Mouse (Mus musculus): ENCODE data around the gene Arnt2.

Gene Arnt2

DNA sequence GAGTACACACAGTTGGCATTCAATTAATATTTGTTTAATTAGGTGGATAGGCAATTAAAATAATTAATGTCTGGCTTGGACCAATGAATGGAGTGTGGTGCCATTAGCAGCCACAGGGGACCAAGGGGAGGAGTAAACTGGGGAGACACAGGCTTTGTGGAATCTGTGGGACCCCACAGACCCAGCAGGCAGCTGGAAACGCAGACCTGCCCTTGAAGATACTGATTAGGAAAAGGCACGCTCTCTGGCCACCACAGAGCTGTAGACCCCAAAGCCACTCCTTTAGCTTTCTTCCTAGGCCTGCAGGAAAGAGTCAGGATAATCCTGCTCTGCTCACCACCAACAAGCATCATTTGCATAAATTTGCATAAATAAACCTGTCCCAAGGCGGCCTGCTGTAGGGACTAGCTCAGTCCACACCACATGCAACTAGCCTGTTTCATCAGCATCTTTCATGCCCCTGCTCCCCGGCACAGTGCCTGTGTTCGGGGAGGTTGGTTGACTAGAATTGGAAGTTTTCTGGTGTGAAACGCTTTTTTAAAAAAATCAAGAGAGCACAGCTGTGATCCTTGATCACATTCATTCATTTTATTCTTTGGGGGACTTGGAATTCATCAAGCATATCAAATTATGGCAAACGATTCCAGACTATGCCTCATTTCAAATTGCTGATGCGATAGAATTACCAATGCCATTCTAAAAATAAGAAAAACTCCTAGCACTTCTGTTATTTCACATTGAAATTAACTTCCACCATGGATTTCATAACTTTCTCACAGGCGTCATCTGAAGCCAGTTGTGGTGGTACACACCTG, 8.1 kb downstream of the Arnt2 start:
- DNase-seq (ENCODE audit: low spot score in 2 of 2): no peak

DNA sequence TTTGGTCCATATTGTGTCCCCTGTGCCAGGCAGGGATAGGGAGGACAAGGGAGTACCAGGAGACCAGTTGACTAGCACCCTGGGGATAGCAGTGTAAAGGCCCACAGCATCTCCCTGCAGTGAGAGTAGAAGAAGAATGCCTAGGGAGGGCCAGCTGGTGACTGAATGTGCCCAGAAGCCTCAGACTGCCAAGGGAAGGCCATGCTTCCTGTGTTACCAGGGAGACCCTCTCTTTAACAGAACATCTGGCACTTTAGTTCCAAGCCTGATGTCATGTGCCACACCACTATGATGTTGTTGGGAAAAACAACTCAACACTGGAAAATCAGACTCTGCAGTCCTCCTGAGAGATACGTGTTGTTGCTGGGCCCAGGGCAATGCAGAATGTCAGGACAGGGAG, 12.7 kb downstream of the Arnt2 start:
- no peak for DNase-seq (ENCODE audit: low spot score in 2 of 2)

DNA sequence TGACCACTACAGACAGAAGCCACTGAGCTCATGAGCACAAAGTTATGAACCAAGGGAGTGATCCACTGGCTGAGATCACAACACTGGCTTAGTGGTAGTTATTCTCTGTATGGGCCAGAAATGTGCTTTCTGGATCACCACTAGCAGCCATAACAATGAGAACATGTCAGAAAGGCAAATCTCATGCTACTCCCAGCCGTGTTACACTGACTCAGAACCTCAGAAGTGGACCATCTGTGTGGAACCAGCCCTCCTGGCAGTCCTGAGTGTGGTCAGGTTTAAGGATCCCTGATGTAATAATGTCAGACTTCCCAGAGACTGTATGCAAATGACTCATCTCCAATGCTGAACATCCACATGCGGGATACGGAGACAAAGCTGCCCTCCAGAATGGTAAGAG, 13.4 kb downstream of the Arnt2 start:
- DNase-seq (ENCODE audit: low spot score in 2 of 2): no peak

DNA sequence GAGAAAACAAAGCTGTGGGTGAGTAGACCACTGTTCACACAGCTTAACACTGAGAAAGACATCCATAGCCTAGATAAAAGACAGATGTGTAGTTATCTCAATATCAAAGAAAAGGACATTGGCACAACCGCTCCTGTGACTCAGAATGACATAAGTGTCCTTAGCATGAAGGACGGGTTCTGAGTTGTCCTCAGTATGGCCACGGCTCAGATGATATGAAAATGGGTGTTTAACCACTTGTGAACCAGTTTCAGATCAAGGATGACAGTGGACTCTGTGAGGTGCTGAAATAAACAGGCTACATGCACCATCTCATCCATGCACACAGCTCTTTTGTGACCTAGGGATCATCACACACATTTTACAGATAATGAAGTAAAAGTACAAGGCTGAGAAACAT, 22.1 kb downstream of the Arnt2 start:
- no peak for DNase-seq (ENCODE audit: low spot score in 2 of 2)

DNA sequence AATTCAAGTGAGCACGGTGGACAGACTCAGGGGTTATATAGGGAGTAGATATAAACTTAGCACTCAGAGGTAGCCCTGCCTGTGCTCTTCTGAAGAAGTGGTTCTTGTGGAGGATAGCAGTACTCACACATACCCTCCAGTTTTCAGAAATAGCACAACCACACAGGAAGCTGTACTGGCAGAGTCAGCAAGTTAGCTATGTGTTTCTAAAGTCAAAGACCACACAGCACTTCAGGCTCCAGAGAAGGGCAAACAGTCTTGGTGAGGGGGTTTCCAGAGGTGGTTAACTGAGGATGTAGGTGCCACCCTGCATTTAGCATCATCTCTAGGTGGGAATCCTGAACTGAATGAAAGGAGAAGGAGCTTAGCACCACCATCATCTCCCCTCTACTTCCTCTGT, 23.5 kb downstream of the Arnt2 start:
- DNase-seq (ENCODE audit: low spot score in 2 of 2): peak; percentile 22 to 52

DNA sequence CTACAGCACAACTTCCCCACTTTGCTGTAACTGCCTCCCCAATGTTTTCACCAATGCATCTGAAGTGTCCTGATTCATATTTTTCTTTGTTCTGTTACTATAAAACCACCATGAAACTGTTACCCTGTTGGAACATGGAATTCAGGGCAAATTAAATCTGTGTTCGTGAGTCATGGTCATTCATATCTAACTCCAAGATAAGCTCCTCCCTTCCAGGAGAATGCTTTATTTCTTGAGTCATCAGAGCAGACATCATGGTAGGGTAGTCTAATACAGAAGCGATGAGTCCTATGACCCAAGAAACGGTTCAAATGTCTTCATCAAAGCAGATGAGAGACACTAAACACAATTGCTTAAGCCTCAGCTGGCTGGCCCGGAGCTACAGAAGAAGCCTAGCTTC, 25.2 kb downstream of the Arnt2 start:
- DNase-seq (ENCODE audit: low spot score in 2 of 2): no peak

DNA sequence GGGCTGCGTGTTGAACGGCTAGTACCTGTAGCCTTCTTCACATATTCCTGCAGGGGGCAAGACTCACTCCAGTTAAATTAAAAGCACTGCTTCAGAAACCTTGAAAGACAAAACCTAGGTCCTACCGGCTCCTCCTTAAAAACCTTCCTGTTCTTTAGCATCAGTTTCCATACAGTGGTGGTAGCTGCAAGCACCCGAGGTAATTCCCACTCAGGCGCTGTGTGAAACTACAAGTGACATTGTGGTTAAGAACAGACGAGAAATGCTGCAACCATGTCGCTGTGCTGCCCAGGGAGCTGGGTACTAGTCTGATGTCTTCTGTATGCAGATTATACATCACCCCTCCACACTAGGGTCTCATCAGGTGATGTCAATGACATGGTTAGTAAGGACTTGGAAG, 25.9 kb downstream of the Arnt2 start:
- DNase-seq (ENCODE audit: low spot score in 2 of 2): no peak

DNA sequence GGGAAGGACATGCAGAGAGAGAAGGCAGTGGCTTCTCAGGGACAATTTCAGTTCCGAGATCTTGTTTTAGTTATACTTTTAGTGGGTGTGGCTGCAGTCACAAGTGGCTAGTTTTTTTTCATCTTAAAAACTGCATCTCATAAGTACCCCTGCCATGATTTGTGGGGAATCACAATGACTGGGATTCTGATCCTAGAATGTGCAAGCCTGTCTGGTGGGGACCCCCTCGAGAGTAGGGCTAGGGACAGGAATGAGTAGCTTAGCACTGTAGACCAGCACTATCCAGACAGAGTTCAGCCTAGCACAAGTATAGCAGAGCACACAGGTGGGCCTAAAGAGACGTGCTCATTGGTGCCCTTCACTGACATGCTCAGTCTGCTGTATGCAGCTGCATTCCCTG, 27.6 kb downstream of the Arnt2 start:
- no peak for DNase-seq (ENCODE audit: low spot score in 2 of 2)

DNA sequence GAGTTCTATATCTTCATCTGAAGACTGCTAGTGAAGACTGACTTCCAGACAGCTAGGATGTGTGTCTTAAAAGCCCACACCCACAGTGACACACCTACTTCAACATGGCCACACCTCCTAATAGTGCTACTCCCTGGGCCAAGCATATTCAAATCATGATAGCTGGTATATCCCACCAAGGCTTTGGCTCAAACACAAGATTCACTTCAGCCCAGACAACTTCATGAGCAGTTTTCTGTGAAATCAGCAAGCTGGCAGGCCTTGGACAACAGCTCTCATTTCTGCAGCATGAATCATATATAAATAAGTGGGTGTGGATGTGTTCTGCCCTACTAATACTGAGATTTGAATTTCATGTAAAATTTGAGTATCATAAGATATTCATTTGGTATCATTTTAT, 29.2 kb downstream of the Arnt2 start:
- DNase-seq (ENCODE audit: low spot score in 2 of 2): no peak

DNA sequence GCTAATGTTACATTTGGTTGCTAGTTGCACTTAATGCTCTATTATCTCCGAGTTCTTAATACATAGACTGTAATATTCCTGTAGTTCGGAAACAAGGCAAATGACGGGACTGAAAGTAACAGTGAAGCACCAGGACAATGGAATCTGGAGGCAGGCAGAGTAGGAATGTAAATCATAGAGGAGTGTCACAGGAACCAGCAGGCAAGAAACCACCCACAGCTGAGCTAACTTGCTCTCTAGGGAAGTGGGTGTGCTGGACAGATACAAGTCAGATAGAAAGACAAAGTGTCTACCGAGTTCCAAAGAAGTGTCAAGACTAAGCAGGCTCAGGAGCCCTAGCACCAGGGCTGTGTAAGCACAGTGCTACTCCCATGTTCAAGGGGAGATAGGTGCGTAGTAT, 32.6 kb downstream of the Arnt2 start:
- no peak for DNase-seq (ENCODE audit: low spot score in 2 of 2)

DNA sequence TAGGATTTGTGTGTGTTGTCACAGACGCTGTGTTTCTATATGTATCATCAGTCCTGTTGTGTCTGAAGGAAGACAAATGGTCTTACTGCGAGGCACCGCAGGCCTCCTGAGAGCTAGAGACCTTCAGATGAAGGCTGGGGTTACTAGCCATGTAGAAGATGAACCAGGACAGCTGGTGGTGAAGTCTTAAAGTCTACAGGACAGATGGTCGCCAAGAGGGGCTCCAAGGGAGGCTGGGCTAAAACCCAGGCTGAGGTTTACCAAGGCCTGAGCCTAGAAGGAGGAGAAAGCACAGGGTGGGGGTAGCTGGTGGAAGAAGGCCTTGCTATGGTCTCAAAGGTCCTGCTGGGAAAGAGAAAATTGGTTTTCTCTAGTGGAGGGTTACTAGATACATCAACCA, 36.3 kb downstream of the Arnt2 start:
- no peak for DNase-seq (ENCODE audit: low spot score in 2 of 2)

DNA sequence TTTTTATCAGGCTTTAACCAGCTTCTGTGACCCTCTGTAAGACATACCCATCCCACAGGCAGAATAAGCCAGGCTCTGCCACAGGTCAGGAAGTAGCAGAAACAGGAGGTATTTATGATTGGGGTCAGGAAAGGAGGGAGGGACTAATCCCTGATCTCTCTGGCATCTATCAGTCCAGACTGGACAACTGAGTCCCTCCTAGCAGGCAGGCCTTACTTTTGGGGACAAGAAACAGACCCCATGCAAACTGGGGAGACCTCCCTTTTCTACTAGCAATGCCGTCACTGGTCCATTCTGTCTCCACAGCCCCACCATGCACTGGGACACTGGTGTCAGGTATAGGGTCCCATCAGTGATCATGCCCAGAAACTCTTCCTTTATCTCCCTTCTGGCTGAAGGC, 37.1 kb downstream of the Arnt2 start:
- no peak for DNase-seq (ENCODE audit: low spot score in 2 of 2)

DNA sequence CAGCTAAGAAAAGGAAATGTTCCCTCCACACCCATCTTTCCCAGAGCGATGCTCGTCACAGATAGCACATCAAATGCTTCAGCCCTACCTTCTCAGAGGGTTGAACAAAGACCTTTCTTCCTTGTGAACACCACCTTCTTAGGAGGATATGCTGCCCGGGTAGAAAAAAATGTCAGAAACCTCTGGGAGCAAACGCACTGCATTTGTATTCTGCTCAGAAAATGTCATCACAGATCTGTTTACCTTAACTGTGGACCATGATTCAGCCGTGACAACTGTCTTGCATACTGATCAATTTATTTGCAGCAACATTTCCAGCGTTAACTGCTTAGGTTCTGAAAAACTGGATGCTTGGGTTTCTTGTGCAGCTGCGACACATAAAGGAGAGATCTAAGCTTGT, 37.7 kb downstream of the Arnt2 start:
- no peak for DNase-seq (ENCODE audit: low spot score in 2 of 2)

DNA sequence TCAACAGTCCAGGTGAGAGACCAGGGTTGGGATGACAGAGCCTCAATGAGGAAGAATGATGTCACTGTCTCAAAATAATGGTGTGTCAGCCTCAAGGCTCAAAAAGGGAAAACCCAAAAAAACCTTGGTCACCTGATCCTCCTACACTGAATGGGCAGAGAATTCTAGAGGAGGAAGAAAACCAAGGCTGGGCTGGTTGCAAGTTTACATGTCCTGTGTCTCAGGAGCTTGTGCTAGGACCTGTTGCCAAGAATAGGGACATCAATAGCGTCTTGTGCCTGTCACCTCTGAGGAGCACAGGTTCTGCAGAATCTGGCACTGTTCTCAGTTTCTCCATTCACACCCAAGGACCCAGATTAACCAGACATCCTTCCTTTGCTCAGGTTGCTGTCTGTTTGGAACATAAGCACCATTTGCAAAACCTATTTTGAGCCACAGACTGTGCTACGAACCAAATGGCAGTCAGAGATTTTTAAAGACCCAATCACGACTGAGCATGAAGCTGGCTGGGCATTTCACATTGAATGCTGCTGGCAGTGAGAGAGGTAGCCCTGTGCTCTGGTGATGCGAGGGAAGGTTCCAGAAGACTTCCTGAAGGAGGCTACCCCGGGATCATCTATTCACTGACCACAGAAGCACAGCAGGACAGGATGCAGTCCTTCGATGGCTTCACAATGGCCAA, 38.9 kb downstream of the Arnt2 start:
- DNase-seq (ENCODE audit: low spot score in 2 of 2): no peak

DNA sequence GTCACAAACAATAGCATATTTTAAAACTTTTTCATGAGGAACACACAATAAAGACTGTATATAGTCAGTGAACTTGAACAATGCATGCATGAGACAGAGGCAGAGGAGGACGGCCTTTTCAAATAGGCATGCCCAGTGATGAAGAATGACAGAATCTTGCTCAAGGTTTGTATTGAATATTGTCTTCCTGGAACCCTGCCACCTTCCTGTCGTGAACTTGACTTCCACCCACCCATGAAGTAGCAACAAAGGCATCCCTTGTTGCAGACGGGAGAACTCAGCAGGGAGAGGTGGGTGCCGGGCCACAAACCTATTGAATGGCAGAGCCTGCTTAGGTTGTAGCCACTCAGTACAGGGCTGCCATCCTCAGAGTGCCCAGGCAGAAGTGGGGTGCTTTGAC, 43.7 kb downstream of the Arnt2 start:
- no peak for DNase-seq (ENCODE audit: low spot score in 2 of 2)

DNA sequence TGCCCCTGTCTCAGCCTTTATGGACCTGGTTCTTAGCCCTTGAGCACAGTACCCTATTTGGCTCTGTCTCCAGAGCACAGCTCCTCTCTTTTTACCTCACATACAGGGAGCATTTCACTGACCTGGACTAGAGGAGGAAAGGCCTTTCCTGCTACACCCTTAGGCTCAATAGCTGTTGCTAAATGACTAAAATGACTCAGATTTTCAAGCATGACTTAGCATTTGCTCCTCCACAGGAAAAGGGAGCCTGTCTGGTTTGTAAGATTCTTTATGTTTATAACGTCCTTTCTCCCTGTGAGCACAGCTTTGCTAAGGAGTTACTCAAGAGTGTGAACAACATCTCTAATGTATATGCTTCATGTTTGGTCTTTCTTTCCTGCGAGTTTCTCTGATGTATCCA, 47.3 kb downstream of the Arnt2 start:
- DNase-seq (ENCODE audit: low spot score in 2 of 2): no peak

DNA sequence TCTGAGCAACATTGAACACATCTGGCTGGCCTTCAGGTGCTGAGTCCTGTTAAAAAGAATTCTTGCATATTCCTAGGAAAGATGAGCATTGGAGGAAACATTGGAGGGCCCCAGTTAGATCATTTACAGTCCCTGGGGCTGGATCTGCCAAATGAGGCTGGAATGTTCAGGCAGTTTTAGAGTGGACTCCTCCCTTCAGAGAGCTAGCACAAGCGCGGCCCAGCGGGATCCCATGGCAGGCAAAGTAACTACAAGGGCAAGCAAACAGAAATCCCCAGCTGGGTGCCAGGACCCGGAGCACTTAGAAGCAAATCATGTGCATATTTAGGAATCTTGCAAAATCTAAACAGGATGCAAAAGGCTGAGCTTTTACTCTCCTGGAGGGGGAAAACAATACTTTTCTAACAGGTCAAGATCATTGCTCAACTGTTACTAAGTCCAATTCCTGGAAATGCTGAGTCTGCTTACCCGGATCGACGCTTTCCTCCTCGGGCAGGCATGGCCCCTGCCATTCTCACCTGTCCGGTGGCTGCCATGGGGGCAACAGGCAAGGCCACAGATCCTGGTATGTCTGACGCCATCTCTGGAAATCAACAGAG, 48.8 kb downstream of the Arnt2 start:
- no peak for DNase-seq (ENCODE audit: low spot score in 2 of 2)

DNA sequence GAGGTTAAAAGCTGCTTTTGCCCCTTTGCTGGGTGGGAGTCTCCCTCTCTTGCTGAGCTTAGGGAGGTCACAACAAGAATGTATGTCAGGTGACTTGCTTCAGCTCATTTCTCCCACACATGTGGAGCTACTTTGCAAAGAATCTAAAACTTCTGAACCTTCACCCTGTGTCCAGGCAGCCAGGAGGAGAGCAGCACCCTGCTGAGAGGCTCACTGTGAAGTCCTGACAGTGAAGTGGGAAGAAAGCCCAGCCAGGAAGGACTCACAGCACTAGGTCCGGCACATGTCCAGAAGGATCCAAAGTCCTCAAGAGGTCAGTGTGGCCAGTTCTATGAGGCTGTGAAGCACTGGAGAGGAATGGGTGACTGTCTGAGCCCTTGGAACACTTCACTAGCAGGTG, 51.5 kb downstream of the Arnt2 start:
- no peak for DNase-seq (ENCODE audit: low spot score in 2 of 2)

DNA sequence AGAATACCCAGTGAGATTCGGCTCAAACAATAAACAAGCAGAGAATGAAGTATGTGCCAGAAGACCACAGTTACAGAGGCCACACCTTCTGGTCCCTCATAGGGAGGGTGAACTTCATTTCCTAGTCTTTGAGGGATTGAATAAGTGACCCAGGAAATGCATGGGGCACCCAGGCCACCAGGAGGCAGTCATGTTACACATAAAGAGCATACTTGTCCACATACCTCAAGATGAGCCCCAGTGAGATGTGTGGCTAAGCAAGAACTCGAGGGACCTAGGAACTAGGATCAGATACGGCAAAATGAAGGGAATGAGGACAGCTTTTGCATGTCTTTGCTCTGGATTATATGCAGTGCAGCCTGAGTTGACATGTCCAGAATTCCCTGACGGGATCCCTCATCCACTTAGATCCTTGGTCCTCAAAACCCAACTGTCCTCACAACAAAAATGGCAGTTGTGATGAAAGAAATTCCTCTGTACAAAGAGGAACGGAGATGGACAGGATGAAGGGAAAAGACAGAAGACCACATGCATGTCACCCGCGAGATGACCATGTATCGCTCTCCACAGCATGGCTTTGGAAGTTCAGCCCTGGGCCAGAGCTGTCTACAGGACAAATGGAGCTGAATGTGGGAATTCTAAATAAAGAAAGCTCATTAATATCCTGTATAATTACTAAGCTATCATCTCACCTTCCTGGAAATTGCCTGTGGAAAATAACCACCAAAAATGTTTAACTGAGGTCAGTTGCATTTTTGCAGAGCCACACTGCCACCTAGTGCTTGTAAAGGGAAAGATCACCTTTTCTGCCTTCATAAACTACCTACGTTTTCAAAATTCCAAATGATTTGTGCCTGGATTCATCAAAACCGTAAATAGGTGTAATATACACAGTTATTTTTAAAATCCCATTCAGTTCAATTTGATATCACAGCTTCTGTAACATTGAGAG, 54.1 kb downstream of the Arnt2 start:
- DNase-seq (ENCODE audit: low spot score in 2 of 2): peak; percentile 20 to 33

DNA sequence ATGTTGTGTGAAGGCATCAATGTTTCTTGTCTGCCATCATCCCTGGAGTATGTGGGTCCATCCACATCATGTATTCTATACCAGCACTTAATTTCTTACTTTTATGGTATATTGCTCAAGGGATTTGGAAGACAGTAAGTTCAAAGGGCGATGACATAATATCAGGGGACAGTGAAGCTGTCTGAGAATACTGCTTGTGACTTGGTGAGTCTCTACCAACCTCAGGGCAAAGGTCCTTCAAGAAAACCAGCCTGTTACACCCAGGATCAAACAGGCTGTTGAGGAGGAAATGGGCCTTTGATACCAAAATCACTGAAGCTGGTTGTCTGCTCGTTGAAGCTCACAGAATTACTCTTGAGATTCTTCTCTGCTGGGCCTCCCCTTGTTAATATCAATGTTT, 55.1 kb downstream of the Arnt2 start:
- DNase-seq (ENCODE audit: low spot score in 2 of 2): no peak

DNA sequence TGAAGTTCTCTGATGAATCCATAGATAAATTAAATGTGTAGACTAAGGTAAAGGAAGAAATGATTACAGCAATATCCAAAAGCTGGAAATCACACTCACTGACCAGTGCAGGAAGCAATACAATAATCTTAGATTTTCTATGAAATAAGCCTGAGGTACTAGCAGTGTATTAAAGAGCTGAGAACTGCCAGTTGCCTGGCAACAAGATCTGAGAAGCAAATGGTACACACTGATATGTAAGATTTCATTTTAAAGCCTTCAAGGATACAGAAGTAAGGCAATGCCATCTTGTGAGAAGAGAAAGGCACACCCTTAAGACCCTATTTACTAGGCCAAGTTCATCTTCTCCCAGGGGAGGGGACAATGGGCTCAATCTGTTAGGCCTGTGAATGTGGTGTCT, 59.4 kb downstream of the Arnt2 start:
- DNase-seq (ENCODE audit: low spot score in 2 of 2): no peak

DNA sequence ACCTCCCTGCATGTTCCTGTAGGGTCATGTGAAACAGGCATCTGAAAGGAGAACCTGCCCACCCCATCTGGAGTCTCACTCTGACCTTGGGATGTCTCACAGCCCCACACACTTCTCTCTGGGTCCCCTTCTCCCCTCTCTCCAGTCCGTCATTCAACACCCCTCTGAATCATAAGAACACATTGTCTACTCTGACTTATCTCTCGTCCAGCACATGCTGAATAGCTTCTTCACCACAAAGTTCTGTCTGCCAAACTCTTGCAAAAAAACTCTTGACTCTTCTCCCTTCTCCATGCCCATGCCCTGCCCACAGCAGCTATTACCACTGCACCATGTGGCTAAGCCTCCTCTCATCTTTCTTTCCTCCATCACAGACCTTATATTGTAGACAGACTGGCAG, 60.0 kb downstream of the Arnt2 start:
- DNase-seq (ENCODE audit: low spot score in 2 of 2): no peak
